Mouse (Mus musculus) liver, embryonic 14.5 days (tissue): ENCODE measurements around the gene Vwa7. TPM values are rescaled to one million over a fixed set of nuclear protein-coding genes. Genes with fewer than 3 reads are reported as not detected.
"Not testable (repeated sequence)": the region's sequence is repeated elsewhere in the genome, so short reads cannot be mapped to it uniquely, and the experiment has no call there.

Experiments
- ATAC-seq: fragments of 200-750 bp; cut with Nextera tagmentation; 2 replicates; pipeline ENCODE4 v1.8.0; 2017; ENCODE audit warnings: moderate number of reproducible peaks, mild to moderate bottlenecking, moderate library complexity; ENCODE audit not compliant: insufficient read depth
- DNase-seq, 3 experiments: peaks; one replicate each; pipeline ENCODE4 v3.0.0-alpha.2; 2012 to 2013; ENCODE audit warnings: low read depth in 3 of 3, low spot score in 3 of 3
- H3K27ac ChIP-seq: fragments of 300-500 bp; sonication (generic); 2 replicates; pipeline ENCODE4 v1.5.1; 2014; ENCODE audit warnings: moderate library complexity, mild to moderate bottlenecking, control low read depth, inconsistent platforms
- H3K27me3 ChIP-seq: fragments of 300-500 bp; sonication (generic); 2 replicates; pipeline ENCODE4 v1.6.1; 2014; ENCODE audit warnings: mild to moderate bottlenecking, low read length, moderate library complexity; ENCODE audit not compliant: control insufficient read depth, insufficient read depth
- H3K36me3 ChIP-seq: fragments of 300-500 bp; sonication (generic); replicated peaks from 2 replicates; pipeline ENCODE4 v1.6.1; 2014; ENCODE audit warnings: low read depth; ENCODE audit not compliant: control insufficient read depth, insufficient read depth
- H3K4me1 ChIP-seq, 2 experiments: fragments of 200-500 bp in 1 of 2; fragments of 300-500 bp in 1 of 2; sonication (generic) in 1 of 2; replicated peaks; 2 replicates each; pipeline ENCODE4 v1.6.1; 2012 to 2014; ENCODE audit warnings: antibody characterized with exemption in 1 of 2, inconsistent platforms in 1 of 2, low read length in 1 of 2; ENCODE audit not compliant: control insufficient read depth in 2 of 2, insufficient read depth in 2 of 2
- H3K4me2 ChIP-seq: fragments of 300-500 bp; sonication (generic); 2 replicates; pipeline ENCODE4 v1.6.1; 2014; ENCODE audit warnings: low read depth, mild to moderate bottlenecking, control low read depth, moderate library complexity
- H3K4me3 ChIP-seq, 2 experiments: fragments of 200-500 bp in 1 of 2; fragments of 300-500 bp in 1 of 2; sonication (generic) in 1 of 2; 2 replicates each; pipeline ENCODE4 v1.5.1; 2012 to 2014; ENCODE audit warnings: low read depth in 2 of 2, low read length in 2 of 2, mild to moderate bottlenecking in 2 of 2, control low read depth in 1 of 2, inconsistent platforms in 1 of 2, moderate library complexity in 1 of 2; ENCODE audit not compliant: insufficient read depth in 1 of 2
- H3K9ac ChIP-seq: fragments of 300-500 bp; sonication (generic); replicated peaks from 2 replicates; pipeline ENCODE4 v1.6.1; 2014; ENCODE audit warnings: mild to moderate bottlenecking, control low read depth, moderate library complexity
- H3K9me3 ChIP-seq: fragments of 300-500 bp; sonication (generic); 2 replicates; pipeline ENCODE4 v1.6.1; 2016; ENCODE audit warnings: low read length, mixed read lengths; ENCODE audit not compliant: control insufficient read depth
- CTCF ChIP-seq: IDR thresholded peaks from 2 replicates; pipeline ENCODE4 v1.5.1; 2016; ENCODE audit warnings: antibody characterized with exemption, low read depth, control low read depth
- EP300 ChIP-seq: IDR thresholded peaks from 2 replicates; pipeline ENCODE4 v1.6.1; 2016; ENCODE audit warnings: antibody characterized with exemption, low read depth
- WGBS: fragments of 180-500 bp; shearing (Covaris S2); extraction: QIAGEN DNeasy Blood & Tissue Kit; methylation state at CpG from one replicate; pipeline ENCODE4 v1.1.7; 2014; ENCODE audit not compliant: insufficient replicate concordance; 5-methylcytosine and 5-hydroxymethylcytosine counted together
- polyA plus RNA-seq, 2 experiments: library from polyadenylated mRNA; depleted of rRNA in 1 of 2; stranded (reverse) in 1 of 2; unstranded in 1 of 2; fragments of >200 nt; fragmentation: Nextera tagmentation in 1 of 2; extraction: Ambion mirVana in 1 of 2; gene quantifications; 2 replicates each; pipeline versions ENCODE4 v1.2.1 to v1.2.3; 2012 to 2014

Vwa7 gene
- polyA plus RNA-seq (2012; rRNA removed), result 0.12 and 0.18 TPM in 2 replicates
- 0.09 TPM in 1 of 2 replicates, not detected in the other for polyA plus RNA-seq (2014; fragmentation: Nextera tagmentation; extraction: Ambion mirVana)

DNA sequence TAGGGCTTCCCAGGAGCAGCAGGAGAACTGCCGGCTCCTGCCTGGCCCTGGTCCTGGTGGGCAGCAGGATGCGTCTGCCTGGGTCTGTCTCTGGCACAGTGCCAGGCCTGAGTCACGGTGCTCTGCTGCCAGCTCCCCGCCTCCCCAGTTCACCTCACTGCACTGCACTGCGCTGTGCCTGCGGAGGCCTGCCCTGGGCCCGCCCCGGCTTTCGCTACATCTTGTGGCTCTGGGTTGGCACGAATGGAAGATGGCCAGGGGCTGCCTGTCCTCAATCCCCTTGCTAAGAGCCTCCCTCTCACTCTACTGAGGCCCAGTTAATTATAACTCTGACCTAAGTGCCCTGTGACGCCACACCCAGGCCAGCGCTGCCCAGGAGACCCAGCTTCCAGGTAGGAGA is at the start of gene Vwa7:
Gene Vwa7, plus strand, starts transcription at position 204 of the 400 bp plus-strand sequence.
- ATAC-seq (no peak), DNase-seq (no peak)
- TF ChIP-seq EP300 (no peak), CTCF (no peak)
- no peak within 1 kb of the TSS for H3K27ac ChIP-seq
- H3K4me1 ChIP-seq, result peaks cover 2% of the 10 kb centered on the region in 2 experiments
- H3K27me3 ChIP-seq, result no peaks in the 10 kb centered on the region
- no peaks in the 10 kb centered on the region for H3K9me3 ChIP-seq
- peaks cover 47% of the 10 kb centered on the region for H3K36me3 ChIP-seq
- H3K9ac ChIP-seq, result no peak within 1 kb of the TSS
- no peak within 1 kb of the TSS for H3K4me2 ChIP-seq
- WGBS, result 83% methylated on average over 12 of the region's 12 CpGs
- H3K4me3 ChIP-seq, result no peak within 1 kb of the TSS

DNA sequence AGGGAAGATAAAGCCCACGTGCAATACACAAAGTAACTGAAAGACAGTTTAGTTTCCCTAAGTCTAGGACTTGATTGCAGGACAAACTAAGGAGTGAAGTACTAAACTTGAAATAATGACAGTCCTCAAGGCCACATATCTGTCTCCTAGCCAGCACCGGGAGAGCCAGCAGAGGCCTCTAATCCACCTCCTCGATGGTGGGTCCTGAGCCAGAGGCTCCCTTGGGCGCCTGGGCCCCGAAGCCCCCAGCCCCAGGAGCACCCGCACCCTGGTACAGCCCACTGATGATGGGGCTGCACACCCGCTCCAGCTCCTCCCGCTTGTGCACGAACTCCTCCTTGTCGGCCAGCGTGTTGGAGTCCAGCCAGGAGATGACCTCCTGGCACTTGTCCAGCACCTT is 46.6 kb upstream of the Vwa7 start, which contains the start of gene Gm20481:
Gene Gm20481, plus strand, starts transcription at position 91 of the 400 bp plus-strand sequence.
- ATAC-seq, H3K9ac ChIP-seq, H3K9me3 ChIP-seq, H3K4me2 ChIP-seq, H3K36me3 ChIP-seq, H3K4me1 ChIP-seq, DNase-seq, H3K27ac ChIP-seq, H3K4me3 ChIP-seq: not testable (repeated sequence)
- 49% methylated on average over 7 of the region's 11 CpGs for WGBS
- peaks cover 26% of the 10 kb centered on the region for H3K27me3 ChIP-seq

- H3K27ac ChIP-seq, H3K9me3 ChIP-seq, H3K4me1 ChIP-seq, H3K4me2 ChIP-seq, DNase-seq, H3K9ac ChIP-seq, ATAC-seq, H3K36me3 ChIP-seq, H3K4me3 ChIP-seq: not testable (repeated sequence)
- WGBS, result 33% methylated on average over 24 of the region's 37 CpGs
- peaks cover 26% of the 10 kb centered on the region for H3K27me3 ChIP-seq
These were observed 45.5 kb upstream of the Vwa7 start for GRCm38 (mm10) chr17:34970850-34971249.

- ATAC-seq, result peak; percentile 39; the same call in 1 of the 2 replicates
- H3K4me2 ChIP-seq, result peak overlapping the region; percentile 72; the same call in 1 of the 2 replicates
- peaks cover 26% of the 10 kb centered on the region for H3K27me3 ChIP-seq
- 1% methylated on average over 21 of the region's 43 CpGs for WGBS
- H3K36me3 ChIP-seq, H3K9ac ChIP-seq, DNase-seq, H3K27ac ChIP-seq, H3K4me1 ChIP-seq, H3K9me3 ChIP-seq: not testable (repeated sequence)
- H3K4me3 ChIP-seq, result peak overlapping the region in 1 of 2 experiments; percentile 25; a peak in 1 of 4 replicates
These were observed 44.7 kb upstream of the Vwa7 start for GRCm38 (mm10) chr17:34971694-34972068.

DNA sequence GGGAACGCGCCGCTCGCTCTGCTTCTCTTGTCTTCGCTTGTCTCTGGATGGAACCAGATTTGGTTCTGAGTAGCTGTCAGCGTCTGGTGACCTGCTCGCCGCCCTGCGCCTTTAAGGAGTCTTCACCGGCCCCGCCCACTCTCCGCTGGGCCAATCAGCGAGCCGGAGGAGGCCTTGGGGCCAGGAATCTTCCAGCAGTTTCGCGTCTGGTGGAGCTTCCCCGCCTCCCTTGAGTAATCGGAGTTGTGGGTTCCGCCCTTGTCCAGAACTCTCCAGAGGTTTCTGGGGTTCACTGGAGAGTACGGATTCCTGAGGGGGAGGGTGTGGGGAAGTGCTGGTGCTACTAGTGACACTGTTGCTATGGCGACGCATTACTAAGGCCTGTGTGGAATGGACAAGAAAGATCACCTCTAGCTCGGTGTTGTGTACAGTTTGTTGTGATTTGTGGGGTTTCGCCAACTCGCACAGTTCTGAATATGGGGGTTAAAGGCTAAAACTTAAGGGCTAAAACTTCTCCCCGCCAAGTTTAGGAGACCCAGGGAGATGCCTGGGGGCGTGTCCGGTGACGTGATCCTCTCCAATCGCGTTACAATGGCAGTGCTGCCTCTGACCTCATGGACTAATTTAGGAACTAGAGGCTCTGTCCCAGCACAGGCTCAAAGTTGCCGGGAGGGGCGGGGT is 44.2 kb upstream of the Vwa7 start, which contains the start of the genes Hspa1a and Hspa1l:
Gene Hspa1a, minus strand, starts transcription at position 88 of the 681 bp plus-strand sequence.
Gene Hspa1l, plus strand, starts transcription at position 635 of the 681 bp plus-strand sequence.
- H3K4me3 ChIP-seq, result peak within 1 kb of the TSS; percentile 35 to 39
- ATAC-seq, result peak; percentile 91
- H3K27ac ChIP-seq, H3K9ac ChIP-seq, H3K36me3 ChIP-seq, H3K9me3 ChIP-seq, H3K4me1 ChIP-seq: not testable (repeated sequence)
- under 1% methylated on average over 30 of the region's 33 CpGs for WGBS
- H3K27me3 ChIP-seq, result peaks cover 26% of the 10 kb centered on the region
- peak in 1 of 3 experiments; percentile 60 for DNase-seq
- peak within 1 kb of the TSS; percentile 72 for H3K4me2 ChIP-seq
